Mouse (Mus musculus): ENCODE results near the gene Olfr31.

GRCm38 (mm10) chr14:14322528-14322927, at the start of gene Olfr31:
- TF ChIP-seq CTCF (IDR thresholded peaks at IDR 0.05) (no peak), EP300 (IDR thresholded peaks at IDR 0.05) (no peak)

All from lung, postnatal 0 days (tissue).